Mouse (Mus musculus): ENCODE data around the gene Pigf. TPM values are rescaled to one million over a fixed set of nuclear protein-coding genes. Genes with fewer than 3 reads are reported as not detected.
"Not testable (repeated sequence)": the region's sequence is repeated elsewhere in the genome, so short reads cannot be mapped to it uniquely, and the experiment has no call there.

Pigf gene
- 1 to 10 TPM; 4.7 to 6.4 TPM for total RNA-seq (2021)

DNA sequence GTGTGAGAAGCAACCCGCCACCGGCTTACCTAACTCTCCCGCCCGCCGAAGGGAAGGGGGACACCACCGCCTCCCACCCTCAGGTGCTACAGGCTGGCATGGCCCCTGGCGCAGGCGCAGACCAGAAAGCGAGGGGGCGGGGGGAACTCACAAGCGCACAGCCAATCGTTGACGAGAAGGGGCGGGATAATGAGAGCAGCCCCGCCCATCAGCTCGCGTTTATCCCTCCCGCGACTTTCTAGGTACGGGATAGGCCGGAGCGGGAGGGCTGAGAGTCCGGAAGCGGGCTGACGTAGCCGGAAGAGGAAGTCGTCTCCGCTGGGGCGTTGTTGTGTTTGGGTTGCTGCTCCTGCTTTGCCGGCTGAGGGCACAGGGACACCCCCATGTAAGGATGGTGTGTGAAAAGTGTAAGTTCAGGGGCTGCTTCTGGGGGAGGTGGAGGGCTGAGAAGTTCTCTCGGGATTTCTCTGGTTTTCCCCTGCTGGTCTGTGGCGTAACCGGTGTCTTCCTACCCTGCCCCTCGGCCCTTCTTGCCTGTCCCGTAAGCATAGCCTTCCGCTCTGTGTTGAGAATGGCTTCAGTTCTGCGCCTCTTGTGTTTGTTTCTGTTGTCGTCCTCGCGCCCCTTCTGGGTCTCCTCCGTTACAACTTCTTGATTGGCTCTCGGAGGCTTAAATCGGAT is at the start of gene Pigf, which contains the start of gene Cript:
Gene Pigf, minus strand, starts transcription at position 138 of the 681 bp plus-strand sequence.
Gene Cript, plus strand, starts transcription at position 282 of the 681 bp plus-strand sequence.
- intact Hi-C loops (cut with DNase I): loop anchor here (10.0 kb wide), 1 partner anchor 61 kb away; the partner anchor contains the start of gene Rhoq
- peak; percentile 99 for DNase-seq

DNA sequence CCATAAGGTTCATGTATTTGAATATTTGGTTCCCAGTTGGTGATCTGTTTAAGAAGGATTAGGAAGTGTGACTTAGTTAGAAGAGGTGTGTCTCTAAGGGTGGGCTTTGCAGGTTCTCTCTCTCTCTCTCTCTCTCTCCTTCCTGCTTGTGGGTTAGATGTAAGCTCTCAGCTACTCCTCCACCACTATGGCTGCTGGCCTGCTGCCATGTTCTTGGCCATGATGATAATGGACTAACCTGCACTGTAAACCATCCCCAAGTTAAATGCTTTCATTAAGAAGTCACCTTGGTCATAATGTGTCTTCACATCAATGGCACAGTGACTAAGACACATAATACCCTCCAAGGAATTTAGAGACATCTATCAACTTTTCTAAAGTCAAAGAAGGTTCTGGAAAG is 48.3 kb upstream of the Pigf start:
- intact Hi-C loops (cut with DNase I): no loop called here
- DNase-seq: no peak

DNA sequence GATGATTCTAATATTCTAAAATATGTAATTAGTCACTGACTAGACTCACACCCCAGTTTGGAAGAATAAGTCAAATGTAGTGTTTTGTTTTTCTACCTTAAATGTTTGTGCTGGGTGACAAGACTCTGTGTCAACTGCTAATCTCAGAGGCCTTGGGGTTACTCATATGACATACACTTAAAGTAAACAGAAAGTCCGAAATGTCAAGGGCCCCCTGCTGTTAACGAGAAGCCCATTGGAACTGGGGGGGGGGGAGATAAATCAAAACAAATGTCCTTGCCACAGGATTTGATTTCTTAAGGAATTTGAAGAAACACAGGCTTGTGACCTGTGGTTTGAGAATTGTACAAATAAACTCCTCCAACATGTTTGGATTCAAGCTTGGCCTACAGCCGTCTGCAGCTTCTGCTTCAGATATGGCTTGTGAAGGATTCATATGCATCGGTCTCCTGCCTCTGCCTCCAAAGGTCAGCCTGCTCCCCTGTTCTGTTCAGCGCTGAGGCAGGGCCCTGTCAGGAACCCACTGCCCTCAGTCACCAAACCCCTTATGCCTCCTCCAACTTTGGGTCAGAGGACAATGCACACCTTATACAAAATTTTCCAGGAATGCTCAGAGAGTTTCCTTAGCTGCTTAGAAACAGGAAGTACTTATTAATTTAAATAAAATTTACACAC is 47.7 kb upstream of the Pigf start:
- intact Hi-C loops (cut with DNase I): no loop called here
- no peak for DNase-seq

DNA sequence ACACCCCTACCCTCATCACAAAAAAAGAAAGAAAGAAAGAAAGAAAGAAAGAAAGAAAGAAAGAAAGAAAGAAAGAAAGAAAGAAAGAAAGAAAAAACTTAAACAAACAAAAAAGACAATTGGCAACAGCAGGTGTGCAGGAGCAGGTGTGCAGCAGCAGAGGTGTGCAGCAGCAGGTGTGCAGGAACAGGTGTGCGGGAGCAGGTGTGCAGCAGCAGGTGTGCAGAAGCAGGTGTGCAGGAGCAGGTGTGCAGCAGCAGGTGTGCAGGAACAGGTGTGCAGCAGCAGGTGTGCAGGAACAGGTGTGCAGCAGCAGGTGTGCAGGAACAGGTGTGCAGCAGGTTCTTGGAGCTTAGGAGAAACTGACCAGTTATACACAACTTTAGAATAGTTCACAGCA is 47.0 kb upstream of the Pigf start:
- intact Hi-C loops (cut with DNase I): not testable (repeated sequence)

DNA sequence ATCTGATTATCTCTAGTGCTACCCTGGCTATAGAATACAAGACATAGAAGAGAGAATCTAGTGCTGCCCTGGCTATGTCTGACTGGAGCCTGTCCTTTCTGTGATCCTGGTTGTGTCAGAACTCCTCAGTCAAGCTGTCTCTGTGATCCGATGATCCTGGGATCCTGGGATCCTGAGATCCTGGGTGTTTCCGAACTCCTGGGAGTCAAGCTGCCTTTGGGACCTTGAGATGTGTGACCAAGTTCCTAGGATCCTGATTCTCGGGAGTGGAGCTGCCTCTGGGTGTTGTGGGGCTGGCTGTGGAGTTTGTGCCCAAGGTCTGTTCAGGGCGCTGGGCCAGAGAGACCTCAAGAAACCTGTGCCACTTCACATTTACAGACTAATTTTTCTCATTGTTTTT is 43.8 kb upstream of the Pigf start:
- intact Hi-C loops (cut with DNase I): no loop called here
- no peak for DNase-seq

More for the DNA sequence above, 47.0 kb upstream of the Pigf start:
- DNase-seq: not testable (repeated sequence)

DNA sequence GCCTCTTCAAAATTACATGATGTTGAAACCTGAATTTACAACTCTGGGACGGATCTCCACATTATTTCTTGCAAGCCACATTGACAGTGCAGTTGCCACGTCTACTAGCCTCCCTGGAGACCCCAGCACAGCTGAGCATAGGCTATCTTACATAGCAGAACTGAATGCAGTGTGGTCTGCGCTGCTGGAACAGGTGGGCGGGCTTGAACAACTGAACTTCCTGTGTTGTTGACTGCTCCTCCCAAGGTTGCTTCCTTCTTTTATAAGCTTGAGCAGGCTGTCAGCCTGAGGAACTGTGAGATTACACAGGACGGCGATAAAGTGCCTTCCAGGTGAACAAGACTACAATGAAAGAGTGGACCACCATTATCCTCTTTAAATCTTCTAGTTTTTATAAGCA is 38.8 kb upstream of the Pigf start:
- no peak for DNase-seq
- intact Hi-C loops (cut with DNase I): no loop called here

DNA sequence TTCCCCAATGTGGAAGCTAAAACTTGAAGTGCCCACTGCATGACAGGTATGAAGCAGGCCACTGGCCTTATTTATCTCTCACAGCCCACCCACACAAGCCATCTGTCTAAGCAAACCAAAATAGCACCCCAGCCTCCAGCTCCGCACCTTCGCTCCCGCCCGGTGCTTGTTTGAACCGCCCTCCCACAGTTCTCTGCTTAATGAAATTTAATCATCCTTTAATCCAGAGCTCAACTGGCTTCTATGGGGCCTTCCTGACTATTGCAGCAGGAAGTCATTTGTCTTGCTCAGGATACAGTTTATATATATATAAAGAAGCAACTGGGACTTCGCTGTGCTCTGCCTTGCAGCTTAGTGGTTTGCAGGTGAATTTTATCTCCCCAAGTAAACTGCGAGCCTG is 38.3 kb upstream of the Pigf start:
- DNase-seq: no peak
- intact Hi-C loops (cut with DNase I): no loop called here

DNA sequence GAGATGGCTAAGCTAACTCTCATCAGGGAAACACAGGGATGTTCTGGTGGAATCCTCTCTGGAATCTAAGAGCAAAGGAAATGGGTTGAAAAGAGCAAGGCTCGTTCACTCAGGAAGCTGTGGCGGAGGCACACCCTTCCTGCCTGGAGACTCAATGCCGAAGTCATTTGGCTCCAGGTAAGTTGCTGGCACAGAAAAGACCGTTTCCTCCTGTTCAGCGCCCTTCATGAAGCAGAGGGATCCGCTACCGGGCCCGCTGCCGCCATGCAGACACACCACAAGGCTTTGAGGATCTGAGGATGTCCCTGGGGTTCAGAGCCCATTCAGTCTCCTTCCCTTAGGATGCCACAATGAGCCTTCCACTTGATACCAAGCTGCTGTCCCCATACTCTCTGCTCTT is 37.4 kb upstream of the Pigf start:
- peak in 1 of 2 experiments; percentile 35 for DNase-seq
- intact Hi-C loops (cut with DNase I): no loop called here

DNA sequence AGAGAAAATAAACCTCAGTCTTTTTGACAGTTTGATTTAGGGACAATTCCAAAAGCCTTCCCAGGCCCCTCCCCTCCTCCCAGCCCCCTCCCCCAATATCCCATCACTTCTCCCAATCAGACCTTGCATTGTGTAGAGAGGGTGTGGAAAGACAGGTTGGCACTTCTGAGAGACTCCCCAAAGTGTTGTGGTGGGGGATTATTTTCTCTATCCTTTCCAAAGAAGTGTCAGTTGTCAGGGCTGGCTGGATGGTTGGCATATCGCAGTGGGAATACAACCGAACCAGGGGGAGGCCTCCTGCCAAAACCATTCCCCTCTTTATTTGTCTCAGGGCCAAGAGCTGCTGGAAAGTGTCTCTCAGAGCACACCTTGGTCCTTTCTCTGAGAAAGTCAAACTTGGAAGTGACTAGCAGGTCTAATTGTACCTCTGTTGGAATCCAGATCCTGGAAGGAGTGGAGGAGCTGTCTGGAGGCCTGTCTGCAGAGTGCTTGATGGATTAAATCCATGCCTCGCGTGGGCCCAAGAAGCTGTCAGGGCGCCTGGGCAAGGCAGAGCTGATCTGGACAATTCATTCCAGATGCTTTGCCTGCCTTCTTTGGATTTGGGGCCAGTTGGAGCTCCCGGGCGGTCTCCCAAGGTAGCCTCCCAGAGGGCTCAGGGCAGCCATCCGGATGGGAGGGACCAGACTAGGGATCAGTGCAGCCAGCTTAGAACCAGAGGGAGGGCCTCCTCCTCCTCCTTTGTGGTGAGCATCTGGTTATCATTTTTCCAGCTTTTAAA is 32.5 kb upstream of the Pigf start:
- intact Hi-C loops (cut with DNase I): loop anchor here (5.0 kb wide), 1 partner anchor 50 kb away; the partner anchor contains the start of gene Socs5

DNA sequence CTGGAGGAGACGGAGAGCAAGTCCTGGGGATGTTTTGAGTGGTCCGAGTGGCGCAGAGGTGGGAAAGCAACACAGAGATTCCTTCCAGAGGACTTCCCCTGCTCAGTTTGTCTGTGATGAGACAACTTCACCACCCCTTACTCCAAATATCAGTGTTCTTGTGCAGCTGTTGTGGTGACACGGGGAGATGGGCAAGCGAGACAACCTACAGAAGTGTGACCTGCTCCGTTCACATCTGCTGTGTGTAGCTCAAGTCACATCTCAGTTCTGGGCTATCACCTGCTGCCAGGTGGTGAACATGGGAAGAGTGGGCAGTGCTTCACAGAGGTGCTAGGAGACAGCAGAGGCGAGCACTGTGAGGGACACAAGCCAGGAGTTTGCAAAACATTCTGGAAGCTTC is 31.6 kb upstream of the Pigf start:
- intact Hi-C loops (cut with DNase I): loop anchor here (5.0 kb wide), 1 partner anchor 51 kb away; the partner anchor contains the start of gene Socs5
- no peak for DNase-seq

More for the DNA sequence above, 32.5 kb upstream of the Pigf start:
- DNase-seq: peak; percentile 71 to 76

DNA sequence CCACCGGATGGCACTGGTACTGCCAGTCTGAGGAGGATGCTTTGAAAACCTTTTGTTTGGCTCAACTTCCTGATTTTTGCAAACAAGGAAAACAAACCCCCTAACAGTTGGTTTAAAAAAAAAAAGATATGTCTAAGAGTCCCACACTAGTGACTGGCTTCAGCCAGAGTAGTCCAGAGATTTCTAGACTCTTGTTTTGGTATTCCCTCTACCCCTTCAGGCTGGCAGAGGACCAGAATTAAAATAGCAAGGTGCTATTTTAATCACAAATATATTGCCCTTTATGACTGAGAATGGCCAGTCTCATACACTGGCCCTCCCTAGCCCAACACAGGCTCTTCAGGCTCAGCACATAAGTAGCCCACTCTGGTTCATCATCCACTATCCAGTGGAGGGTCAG is 30.5 kb upstream of the Pigf start:
- intact Hi-C loops (cut with DNase I): loop anchor here (5.0 kb wide), 1 partner anchor 52 kb away; the partner anchor contains the start of gene Socs5
- peak; percentile 28 to 48 for DNase-seq

DNA sequence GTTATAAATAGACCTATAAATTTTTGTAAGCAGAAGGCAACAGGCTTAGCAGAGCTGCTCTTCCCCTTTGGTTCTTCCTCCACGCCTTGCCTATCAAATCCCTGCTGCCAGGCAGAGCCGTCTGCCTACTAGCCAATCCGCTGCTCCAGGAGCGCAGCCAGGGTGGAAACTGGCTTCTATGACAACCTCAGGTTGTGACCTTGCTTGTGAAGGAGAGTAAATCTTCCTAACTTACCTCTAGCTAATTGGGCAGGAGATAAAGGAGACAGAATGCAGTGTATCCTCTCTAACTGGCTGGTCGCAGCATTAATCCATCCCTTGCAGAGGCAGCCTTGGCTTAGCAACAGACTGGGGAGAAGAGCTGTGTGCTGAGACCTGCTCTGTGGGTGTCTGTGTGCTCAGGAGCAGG is 29.8 kb upstream of the Pigf start:
- DNase-seq: peak; percentile 70 to 78
- intact Hi-C loops (cut with DNase I): loop anchor here (5.0 kb wide), 1 partner anchor 52 kb away; the partner anchor contains the start of gene Socs5

DNA sequence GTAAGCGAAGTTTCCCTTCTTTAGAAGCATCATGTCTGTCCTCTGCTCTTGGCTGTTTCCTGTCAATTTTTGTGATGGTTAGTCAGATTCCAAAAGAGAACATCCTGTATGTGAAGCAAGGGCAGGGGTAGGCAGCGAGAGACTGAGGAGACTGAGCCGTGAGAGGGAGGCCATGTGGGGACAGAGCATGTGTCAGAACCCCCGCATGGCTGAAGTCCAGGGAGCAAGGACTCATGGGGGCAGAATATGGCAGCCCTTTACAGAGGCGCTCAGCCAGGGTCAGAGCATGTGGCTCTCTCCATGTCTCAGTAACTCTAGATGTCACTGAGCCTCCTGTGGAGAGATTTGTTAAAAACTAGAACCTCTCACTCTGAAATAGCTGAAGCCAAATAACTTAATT is 28.7 kb upstream of the Pigf start:
- intact Hi-C loops (cut with DNase I): no loop called here

DNA sequence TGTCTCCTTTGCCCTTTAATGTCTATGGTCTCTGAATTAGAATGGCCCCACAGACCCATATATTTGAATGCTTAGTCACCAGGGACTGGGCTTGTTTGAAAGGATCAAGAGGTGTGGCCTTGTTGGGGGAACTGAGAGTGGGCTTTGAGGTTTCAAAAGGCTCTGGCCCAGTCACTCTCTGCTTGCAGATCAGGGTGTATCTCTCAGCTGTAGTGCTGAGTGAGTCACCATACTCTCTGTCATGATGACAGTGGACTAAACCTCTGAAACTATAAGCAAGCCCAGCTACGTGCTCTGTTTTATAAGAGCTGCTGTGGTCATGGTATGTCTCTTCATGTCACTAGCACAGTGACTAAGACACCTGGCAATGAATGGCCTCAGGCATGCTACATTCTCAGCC is 27.2 kb upstream of the Pigf start:
- intact Hi-C loops (cut with DNase I): no loop called here
- DNase-seq: no peak

More for the DNA sequence above, 28.7 kb upstream of the Pigf start:
- DNase-seq: peak in 1 of 2 experiments; percentile 23

DNA sequence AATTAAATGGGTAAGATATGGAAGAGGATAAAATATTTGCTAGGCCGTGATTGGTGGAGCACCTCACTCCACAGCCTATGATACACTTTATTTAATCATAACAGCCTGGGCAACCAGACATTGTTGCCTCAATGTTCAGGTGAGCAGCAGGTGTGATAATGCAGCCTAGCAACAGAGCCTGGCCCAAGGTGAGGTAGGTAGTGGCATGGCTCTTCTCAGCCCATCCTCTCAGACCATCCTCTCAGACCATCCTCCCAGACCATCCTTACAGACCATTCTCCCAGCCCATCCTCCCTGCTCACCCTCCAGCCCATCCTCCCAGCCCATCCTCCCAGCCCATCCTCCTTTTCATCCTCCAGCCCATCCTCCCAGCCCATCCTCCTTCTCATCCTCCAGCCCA is 26.4 kb upstream of the Pigf start:
- intact Hi-C loops (cut with DNase I): no loop called here
- no peak for DNase-seq

DNA sequence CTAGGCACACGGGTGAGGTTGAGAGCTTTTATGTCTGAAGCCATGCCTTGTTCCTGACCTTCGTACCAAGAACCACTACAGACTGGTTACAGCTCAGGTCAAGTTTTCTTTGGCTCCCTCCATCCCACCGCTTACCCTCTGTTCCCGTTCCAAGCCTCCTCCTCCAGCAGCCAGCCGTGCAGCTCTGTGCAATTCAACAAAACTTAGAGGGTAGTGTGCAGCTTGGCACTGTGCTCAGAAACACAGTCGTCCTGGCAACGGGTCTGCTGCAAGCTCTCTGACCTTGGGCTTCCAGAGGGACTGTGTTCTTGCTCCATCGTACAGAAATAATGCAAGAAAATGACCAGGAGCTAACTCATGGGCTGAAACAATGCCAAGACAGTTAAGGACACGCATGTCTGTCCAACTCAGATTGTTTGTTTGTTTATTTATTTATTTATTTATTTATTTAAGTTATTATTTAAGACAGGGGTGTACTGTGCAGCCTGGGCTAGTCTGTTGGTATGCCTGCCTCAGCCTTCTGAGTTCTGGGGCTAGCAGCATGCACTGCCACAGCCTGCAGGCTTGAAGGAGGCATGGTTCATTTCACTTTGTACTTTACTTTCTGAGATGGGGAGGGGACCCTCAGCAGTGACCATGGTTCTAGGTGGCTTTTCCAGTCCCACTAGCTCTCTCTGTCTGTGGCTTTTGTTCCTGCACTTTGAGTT is 25.4 kb upstream of the Pigf start:
- intact Hi-C loops (cut with DNase I): no loop called here
- peak; percentile 44 to 62 for DNase-seq

DNA sequence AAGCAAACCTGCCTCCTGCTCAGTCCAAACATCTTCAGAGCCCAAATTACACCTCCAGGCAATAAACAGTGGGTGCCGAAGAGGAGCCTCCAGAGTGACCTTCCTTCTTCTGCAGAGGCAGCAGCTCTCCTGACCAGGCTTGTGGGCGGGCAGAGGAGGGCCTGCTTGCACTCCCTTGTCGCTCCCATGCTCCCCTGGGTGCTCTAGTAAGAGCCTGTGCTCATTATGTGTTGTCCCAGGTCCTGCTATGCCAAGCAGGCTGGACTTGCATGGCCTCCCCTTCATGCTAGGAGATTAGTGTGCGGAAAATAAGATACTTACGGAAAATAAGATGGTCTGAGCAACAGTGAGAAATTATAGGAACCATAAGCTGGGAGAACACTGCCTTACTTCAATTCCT is 24.5 kb upstream of the Pigf start:
- DNase-seq: no peak
- intact Hi-C loops (cut with DNase I): no loop called here

DNA sequence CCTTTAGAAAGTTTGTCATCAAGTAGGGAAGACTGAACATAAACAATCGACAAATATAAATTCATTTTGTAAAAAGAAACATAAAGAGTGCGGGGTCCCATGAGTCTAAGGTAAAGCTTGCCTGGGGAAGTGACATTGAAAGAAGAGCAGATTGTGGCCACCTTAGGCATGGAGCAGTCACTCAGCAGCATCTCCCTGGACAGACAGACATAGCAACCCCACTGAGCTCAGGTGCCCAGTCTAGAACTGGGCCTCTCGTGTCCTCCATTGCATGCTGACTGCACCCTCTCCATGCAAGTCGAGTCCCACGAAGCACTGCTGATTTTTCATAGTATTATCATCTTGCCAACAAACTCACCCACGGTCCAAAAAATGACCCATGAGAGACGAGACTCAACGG is 19.6 kb upstream of the Pigf start:
- no peak for DNase-seq
- intact Hi-C loops (cut with DNase I): loop anchor here (1.0 to 2.0 kb wide), 4 partner anchors 82 to 204 kb away; no protein-coding TSS in a partner anchor

DNA sequence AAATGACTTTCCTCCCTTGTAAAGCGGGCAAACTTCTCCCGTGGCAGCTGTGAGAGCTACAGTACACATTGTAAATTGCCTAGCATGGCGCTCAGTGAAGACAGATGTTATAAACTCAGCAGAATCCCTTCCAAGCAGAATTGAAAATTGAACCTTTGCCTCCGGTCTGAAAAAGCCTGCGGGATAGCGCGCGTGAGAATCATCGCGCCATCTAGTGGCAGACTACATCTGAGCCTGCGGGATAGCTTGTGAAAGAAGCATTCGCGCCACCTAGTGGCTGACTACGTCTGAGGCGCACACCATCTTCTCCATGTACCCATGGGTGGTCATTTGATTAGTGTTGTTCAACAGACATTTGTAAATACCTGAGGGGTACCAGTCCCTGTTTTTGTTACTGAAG is 19.2 kb upstream of the Pigf start:
- intact Hi-C loops (cut with DNase I): loop anchor here (1.0 to 2.0 kb wide), 4 partner anchors 82 to 204 kb away; no protein-coding TSS in a partner anchor

DNA sequence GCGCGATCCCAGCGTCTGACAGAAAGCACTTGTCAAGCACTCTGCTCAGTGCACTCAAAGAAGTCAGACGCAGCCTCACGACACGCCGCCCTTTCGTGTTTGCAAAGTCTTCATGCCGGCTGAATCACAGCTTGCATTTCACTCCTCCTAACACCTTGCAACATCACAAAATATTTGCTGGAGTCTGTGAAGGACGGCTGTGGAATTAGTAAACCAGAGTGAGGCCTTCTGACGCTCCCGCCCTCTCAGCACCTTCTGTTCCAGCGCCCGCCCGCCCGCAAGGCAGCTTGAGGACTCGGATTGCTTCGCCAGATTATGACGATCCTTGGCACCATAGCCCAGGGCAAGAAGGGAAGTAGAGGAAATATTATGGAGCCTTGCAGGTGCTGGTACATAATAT is 16.5 kb upstream of the Pigf start:
- intact Hi-C loops (cut with DNase I): no loop called here
- no peak for DNase-seq

More for the DNA sequence above, 19.2 kb upstream of the Pigf start:
- DNase-seq: peak; percentile 92 to 95

Measured in heart, postnatal 10 days (tissue).